Mouse (Mus musculus): ENCODE measurements around the gene Adgrg3. TPM values are rescaled to one million over a fixed set of nuclear protein-coding genes. Genes with fewer than 3 reads are reported as not detected.

The Adgrg3 gene
- 1 to 10 TPM in 21 of 26 experiments, under 1 TPM in 5; 0.40 to 3.6 (median 1.7) TPM for total RNA-seq (2018; cell fraction: chromatin; rRNA removed)
- 1 to 10 TPM in 3 of 26 experiments, under 1 TPM in 23; 0.34 to 2.1 (median 0.65) TPM for total RNA-seq (2018; cell fraction: cytosol; rRNA removed)
- total RNA-seq (2018; cell fraction: nucleus; rRNA removed) = 1 to 10 TPM in 24 of 26 experiments, under 1 TPM in 2; 0.65 to 7.6 (median 2.3) TPM
- 0.44 to 1.8 TPM (median 1.5 TPM) in 3 replicates for polyA plus RNA-seq (2018)

DNA sequence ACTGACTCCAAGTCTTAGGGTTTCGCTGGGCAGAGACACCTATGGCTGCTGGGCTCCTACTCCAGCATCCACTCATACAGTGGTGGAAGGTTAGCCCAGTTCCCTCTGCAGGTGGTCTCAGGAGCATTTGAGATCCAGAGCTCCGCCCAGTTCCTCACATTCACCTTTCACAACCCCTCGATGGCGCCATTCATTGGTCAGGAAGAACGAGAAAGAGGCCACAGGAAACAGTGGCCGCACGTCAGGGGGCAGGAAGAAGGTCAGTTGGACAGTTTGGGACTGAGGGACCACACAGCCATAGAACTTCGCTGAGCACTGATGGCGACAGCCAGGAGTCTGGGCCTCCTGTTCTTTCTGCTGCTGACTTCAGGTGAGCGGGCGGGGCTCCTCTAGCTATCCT is at the start of gene Adgrg3:
TSS of gene Adgrg3 (plus strand) at position 242 of the 400 bp plus-strand sequence.
- WGBS (ENCODE audit: missing documents) = 47% methylated on average over 11 of the region's 11 CpGs
- Histone ChIP-seq H3K79me2 (ENCODE audit: inconsistent target) (no peaks in the 10 kb centered on the region), H3K36me3 (ENCODE audit: inconsistent target) (no peaks in the 10 kb centered on the region), H3K4me3 (ENCODE audit: inconsistent target) (no peak within 1 kb of the TSS), H3K27ac (no peak within 1 kb of the TSS)

DNA sequence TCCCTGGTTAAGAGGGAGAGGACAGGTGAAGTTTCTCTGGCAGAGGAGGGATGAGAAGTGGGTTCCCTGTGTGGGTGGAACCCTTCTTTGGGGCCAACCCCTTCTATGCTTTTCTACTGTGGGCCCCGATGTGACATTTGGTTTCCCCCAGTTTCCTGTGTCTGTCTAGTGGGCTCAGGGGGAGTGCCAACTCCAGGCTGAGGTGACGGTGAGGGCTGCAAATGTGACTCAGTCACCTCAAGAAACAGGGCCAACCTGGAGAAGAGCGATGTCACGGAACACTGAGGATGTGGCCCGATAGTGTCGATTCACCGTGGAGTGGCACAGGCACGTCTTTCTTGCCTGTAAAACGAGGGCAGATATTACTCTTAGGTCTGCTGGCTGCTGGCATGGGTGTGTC is 44.2 kb upstream of the Adgrg3 start:
- no peak overlapping the region for H3K27ac ChIP-seq
- H3K4me3 ChIP-seq (ENCODE audit: inconsistent target) = no peak overlapping the region
- no peaks in the 10 kb centered on the region for H3K36me3 ChIP-seq (ENCODE audit: inconsistent target)

DNA sequence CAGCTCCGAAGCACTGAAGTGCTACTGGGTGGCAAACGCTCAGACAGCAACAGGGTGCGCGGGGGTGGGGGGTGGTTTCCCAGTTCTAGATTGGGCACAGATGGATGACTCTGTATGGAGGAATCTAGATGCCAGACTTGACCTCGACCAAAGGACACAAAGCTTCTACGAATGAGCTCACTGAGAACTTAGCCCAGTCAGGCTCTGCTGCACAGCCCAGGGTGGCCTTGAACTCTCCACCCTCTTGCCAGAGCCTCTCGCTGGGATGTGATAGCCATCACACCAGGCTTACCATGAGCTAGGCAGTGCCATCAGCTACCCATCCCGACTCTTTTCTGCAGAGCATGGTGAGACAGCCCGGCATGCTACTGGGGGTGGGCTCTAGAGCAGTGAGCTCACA is 43.7 kb upstream of the Adgrg3 start:
- H3K4me3 ChIP-seq (ENCODE audit: inconsistent target) = no peak overlapping the region
- no peak overlapping the region for H3K27ac ChIP-seq
- no peaks in the 10 kb centered on the region for H3K79me2 ChIP-seq (ENCODE audit: inconsistent target)
- H3K36me3 ChIP-seq (ENCODE audit: inconsistent target) = no peaks in the 10 kb centered on the region
- WGBS (ENCODE audit: missing documents) = 79% methylated on average over 9 of the region's 9 CpGs

More for the DNA sequence above, 44.2 kb upstream of the Adgrg3 start:
- H3K79me2 ChIP-seq (ENCODE audit: inconsistent target) = no peaks in the 10 kb centered on the region
- 35% methylated on average over 9 of the region's 9 CpGs for WGBS (ENCODE audit: missing documents)

DNA sequence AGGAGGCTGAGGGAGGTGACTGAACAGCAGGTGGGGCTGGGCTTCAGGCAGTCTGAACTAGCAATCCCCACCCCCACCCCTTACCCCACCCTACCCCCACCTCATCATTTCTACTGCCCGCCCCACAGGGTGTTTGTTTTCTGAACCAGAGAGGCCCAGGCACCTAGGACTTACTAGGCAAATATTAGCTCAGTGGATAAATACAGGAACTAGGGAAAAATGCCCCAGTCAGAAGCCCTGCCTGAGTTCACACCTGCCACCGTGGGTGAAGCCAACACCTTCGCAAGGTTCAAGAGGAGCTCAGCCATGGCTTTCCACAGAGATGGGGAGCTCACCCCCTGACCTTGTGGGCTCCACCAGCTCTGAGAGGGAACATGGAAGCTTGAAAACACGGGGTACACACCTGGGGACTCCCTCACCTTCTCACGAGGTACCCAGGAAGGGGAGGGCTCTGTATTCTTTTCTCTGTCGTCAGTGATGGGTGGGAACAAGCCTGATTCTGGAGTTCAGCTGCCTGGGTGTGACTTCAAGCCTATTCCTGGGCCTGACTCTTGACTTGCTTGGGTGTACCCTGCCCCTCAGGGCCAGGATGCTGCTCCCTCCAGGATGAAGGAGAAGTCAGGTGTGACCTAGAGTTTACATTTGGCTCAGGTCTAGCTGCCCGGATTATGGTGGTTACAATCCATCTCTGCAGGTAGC is 42.9 kb upstream of the Adgrg3 start, which contains the start of gene Adgrg1:
TSS of gene Adgrg1 (plus strand) at position 285 of the 699 bp plus-strand sequence.
- H3K36me3 ChIP-seq (ENCODE audit: inconsistent target) = no peaks in the 10 kb centered on the region
- no peaks in the 10 kb centered on the region for H3K79me2 ChIP-seq (ENCODE audit: inconsistent target)
- 64% methylated on average over 7 of the region's 7 CpGs for WGBS (ENCODE audit: missing documents)
- H3K4me3 ChIP-seq (ENCODE audit: inconsistent target) = no peak within 1 kb of the TSS
- no peak within 1 kb of the TSS for H3K27ac ChIP-seq

DNA sequence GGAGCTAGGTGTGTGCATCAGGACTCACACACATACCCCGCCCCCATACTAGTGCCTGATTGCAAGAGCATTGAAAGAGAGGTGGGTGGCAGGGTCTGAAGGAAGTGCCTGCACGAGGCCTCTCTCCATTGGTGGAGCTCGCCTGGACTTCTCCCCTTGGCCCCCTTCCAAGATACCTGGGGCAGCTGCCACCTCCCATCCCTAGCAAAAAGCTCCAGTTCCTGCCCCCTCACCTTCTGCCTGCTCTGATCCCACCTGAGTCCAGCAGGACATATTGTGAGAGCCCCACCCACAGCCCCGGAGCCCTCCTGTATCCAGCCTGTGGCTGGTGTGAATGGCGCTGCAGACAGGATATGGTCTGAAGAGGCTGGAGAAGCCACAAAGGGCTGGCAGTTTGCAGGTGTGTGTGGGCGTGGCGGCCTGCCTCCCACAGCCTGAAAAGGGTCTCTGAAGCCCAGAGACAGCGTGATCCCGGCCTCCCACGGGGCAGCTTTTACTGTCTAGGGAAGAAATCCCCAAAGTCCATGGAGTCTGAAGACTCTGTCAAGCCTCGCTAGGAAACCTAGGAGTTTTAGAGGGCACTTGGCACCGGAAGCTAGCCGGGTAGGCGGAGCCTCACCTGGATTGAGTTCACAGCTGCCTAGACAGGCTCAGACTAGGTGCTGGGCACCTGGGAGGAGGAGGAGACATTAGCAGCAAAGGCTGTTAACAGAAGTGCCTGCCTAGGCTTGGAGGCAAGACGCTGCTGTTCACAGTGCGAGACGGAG is 40.7 kb upstream of the Adgrg3 start:
- Histone ChIP-seq H3K27ac (no peak overlapping the region), H3K4me3 (ENCODE audit: inconsistent target) (no peak overlapping the region)
- WGBS (ENCODE audit: missing documents) = 19% methylated on average over 17 of the region's 17 CpGs

DNA sequence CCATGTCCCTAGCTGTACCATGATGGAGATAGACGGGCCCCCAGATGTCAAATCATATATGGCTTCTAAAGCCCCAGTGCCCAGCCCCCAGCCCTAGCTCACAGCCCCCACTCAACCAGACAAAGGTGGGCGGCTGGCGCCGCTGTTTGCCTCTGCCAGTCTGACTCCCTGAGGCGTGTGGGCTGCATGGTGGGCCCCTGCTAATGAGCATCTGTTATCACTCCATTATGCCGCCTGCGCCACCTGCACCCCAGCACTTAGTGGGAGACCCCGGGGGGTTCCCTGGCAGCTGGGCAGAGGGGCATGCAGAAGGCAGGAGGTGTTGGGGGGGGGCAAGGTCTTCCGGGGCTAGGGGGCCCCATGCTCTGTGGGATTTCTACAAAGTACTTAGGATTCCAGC is 39.4 kb upstream of the Adgrg3 start:
- Histone ChIP-seq H3K79me2 (ENCODE audit: inconsistent target) (no peaks in the 10 kb centered on the region), H3K27ac (no peak overlapping the region), H3K4me3 (ENCODE audit: inconsistent target) (no peak overlapping the region), H3K36me3 (ENCODE audit: inconsistent target) (no peaks in the 10 kb centered on the region)
- 22% methylated on average over 9 of the region's 9 CpGs for WGBS (ENCODE audit: missing documents)

More for the DNA sequence above, 40.7 kb upstream of the Adgrg3 start:
- Histone ChIP-seq H3K36me3 (ENCODE audit: inconsistent target) (no peaks in the 10 kb centered on the region), H3K79me2 (ENCODE audit: inconsistent target) (no peaks in the 10 kb centered on the region)

DNA sequence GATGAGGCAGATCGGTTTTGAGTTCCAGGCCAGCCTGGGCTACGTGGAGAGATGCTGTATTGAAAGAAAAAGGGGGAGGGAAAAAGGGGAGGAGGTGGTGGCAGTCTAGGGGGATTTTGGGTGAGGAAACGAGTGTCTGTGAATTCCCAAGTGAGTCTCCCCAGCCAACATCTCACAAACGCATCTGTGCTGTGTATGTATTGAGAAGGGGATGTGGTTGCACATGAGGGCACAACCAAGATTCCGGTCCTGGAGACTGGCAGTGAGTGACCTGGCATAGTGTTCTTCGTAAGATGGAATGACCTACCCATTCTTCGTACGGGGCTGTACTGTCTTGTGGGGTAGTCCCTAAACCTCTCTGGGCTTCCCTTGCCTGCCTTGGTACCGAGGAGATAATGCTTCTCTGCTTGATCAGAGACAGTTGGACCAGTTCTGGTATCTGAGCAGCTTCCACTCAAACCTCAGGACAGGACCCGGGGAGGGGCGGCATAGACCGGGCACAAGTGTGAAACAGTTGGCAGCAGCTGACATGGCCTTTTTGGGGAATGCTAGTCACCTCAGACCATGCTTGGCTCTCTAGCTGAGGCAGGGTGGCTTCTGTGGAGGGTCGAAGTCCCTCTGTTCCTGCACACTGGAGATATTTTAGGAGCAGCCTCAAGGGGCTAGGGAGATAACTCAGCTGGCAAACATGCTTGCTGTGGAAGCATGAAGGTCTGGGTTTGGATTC is 38.7 kb upstream of the Adgrg3 start:
- no peaks in the 10 kb centered on the region for H3K79me2 ChIP-seq (ENCODE audit: inconsistent target)
- WGBS (ENCODE audit: missing documents) = 8% methylated on average over 13 of the region's 13 CpGs
- H3K4me3 ChIP-seq (ENCODE audit: inconsistent target) = no peak overlapping the region
- no peaks in the 10 kb centered on the region for H3K36me3 ChIP-seq (ENCODE audit: inconsistent target)
- H3K27ac ChIP-seq = no peak overlapping the region

DNA sequence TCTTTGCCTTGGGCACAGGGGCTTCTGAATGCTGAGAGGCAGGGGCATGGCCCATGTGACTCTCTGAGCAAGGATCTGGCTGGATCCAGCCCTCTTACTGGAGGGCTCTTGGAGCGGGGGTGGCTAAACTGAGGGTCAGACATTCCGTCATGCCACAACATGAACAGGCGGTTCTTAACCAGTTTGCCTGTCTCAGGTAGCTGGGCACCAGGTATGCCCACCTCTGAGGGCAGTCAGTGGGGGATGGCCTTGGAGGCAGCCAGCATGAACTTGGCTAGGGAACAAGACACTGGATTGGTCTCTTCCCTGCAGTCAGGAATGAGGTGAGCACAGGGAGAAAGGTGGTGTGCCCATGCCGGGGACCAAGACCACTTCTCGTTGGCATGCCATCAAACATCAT is 37.3 kb upstream of the Adgrg3 start:
- H3K79me2 ChIP-seq (ENCODE audit: inconsistent target) = no peaks in the 10 kb centered on the region
- no peak overlapping the region for H3K27ac ChIP-seq
- no peak overlapping the region for H3K4me3 ChIP-seq (ENCODE audit: inconsistent target)
- 57% methylated on average over 5 of the region's 5 CpGs for whole genome bisulfite sequencing (ENCODE audit: missing documents)
- no peaks in the 10 kb centered on the region for H3K36me3 ChIP-seq (ENCODE audit: inconsistent target)

DNA sequence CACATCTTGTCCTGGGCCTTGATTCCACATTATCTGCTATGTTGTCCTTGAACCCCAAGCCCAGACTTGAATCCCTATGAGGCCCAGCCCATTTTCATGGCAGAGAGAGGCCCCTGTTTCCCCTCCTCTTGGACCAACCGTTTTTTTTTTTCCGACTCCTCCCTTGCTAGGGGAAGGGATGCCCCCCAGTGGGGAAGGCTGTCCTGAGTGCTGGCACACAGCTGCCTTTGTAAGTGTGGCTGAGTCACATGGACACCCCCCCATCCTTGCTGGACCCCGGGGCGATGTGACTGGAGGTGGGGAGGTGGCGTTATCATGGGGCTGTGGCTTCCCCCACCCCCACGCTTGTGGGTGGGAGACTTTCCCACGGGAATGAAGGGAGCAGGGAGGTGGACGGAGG is 36.5 kb upstream of the Adgrg3 start:
- 40% methylated on average over 8 of the region's 8 CpGs for WGBS (ENCODE audit: missing documents)
- Histone ChIP-seq H3K36me3 (ENCODE audit: inconsistent target) (no peaks in the 10 kb centered on the region), H3K4me3 (ENCODE audit: inconsistent target) (no peak overlapping the region), H3K27ac (no peak overlapping the region), H3K79me2 (ENCODE audit: inconsistent target) (no peaks in the 10 kb centered on the region)

DNA sequence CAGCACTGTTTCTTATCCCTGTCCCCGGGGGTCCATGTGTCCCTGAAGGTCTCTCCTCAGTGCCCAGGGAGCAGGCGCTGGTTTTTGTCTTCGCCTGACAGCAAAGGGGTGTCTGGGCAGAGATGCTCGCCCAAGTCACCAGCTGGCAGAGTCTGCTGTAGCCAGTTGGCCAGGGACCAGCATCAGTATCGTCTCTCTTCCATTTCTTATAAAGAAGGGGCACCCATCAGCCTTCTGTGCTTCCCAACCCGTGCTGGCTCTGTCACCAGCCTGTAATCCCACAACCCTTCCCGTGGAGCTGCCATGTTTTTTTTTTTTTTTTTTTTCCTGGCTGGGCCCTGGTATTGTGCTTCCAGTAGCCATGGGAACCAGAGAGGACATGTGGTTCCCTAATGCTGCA is 35.6 kb upstream of the Adgrg3 start:
- 45% methylated on average over 7 of the region's 7 CpGs for WGBS (ENCODE audit: missing documents)
- H3K4me3 ChIP-seq (ENCODE audit: inconsistent target) = no peak overlapping the region
- no peaks in the 10 kb centered on the region for H3K36me3 ChIP-seq (ENCODE audit: inconsistent target)
- no peaks in the 10 kb centered on the region for H3K79me2 ChIP-seq (ENCODE audit: inconsistent target)
- no peak overlapping the region for H3K27ac ChIP-seq

DNA sequence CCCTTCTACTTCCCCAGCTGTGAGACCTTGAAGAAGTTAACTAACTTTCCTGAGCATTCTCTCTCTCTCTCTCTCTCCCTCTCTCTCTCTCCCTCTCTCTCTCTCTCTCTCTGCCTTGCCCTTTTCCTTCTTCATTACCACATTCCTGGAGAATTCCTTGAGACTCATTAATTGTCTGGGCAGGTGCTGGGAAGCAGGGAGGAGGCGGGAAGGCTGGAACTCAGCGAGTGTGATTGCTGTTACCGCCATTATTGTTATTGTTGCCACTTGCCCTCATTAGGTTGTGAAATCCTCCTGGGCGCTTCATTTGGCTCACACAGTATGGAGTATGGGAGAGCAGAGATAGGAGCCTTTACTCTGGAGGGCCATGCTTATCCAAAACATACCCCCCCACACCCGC is 34.3 kb upstream of the Adgrg3 start:
- WGBS (ENCODE audit: missing documents) = 22% methylated on average over 4 of the region's 5 CpGs
- no peaks in the 10 kb centered on the region for H3K36me3 ChIP-seq (ENCODE audit: inconsistent target)
- no peak overlapping the region for H3K27ac ChIP-seq
- no peak overlapping the region for H3K4me3 ChIP-seq (ENCODE audit: inconsistent target)
- no peaks in the 10 kb centered on the region for H3K79me2 ChIP-seq (ENCODE audit: inconsistent target)

DNA sequence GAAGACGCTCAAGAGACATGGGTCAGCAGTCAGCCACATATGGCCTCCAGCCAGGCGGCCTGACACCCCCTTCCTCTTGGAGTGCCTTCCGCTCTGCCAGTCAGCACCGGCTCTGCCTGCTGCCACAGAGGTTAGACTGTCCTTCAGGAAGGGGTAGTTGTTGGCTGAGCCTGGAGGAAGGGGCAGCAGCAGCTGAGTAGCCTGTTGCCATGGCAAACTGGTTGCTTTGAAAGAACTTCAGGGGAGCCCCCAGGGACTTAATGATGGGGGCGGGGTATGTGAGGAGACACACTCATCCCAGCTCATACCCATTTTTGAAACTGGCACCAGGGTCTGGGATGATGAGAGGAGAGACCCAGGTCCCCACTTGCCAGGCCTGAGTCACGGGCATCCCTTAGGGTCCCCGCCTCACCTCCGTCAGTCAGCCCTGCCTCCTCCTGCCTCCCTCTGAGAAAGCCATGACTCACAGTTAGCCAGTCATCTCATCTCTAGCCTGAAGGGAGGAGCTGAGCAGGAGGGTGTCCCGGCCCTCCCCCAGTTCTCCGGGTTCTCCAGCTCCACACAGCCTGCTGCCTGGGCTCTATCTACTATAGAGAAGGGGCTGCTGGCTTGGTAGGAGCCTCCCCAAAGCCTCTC is 33.5 kb upstream of the Adgrg3 start:
- Histone ChIP-seq H3K27ac (no peak overlapping the region), H3K4me3 (ENCODE audit: inconsistent target) (no peak overlapping the region)
- 16% methylated on average over 8 of the region's 10 CpGs for WGBS (ENCODE audit: missing documents)

DNA sequence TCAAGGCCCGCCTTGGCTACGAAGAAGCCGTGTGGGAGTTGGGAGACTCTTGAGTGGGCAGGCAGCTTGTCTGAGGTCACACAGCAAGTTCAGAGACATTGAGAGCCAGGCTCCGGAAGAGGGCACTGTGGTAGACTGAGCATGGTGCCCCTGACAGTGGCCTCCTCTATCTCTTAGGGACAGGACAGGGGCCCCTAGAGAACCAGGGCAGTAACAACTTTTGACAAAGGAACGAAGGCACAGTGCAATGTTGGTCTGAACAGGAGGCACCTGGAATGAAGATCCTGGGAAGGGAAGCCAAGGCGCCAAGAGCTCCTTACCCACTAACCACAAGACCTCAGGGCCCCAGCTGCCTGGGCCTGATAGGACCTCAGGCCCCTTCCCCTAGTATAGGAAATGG is 32.5 kb upstream of the Adgrg3 start:
- WGBS (ENCODE audit: missing documents) = 42% methylated on average over 6 of the region's 6 CpGs
- Histone ChIP-seq H3K79me2 (ENCODE audit: inconsistent target) (no peaks in the 10 kb centered on the region), H3K4me3 (ENCODE audit: inconsistent target) (no peak overlapping the region), H3K27ac (no peak overlapping the region), H3K36me3 (ENCODE audit: inconsistent target) (no peaks in the 10 kb centered on the region)

More for the DNA sequence above, 33.5 kb upstream of the Adgrg3 start:
- Histone ChIP-seq H3K36me3 (ENCODE audit: inconsistent target) (no peaks in the 10 kb centered on the region), H3K79me2 (ENCODE audit: inconsistent target) (no peaks in the 10 kb centered on the region)

DNA sequence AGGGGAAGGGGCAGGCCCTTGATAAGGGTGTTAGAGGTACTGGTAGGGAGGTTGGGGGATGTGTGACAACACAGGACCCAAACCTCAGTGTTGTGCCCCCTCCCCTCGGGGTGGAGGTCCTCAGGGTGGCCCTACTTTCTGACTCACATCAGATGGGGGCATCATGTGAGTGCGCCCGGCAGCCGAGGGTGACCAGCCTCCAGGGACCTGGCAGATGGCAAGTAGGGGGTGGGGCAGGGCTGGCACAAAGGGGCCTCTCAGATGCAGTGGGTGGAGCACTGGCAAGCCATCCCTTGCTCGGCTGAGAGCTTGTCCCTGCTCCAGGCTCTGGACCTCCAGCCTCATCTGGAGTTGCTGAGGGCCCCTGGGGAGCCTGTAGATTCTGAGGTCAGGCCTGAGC is 30.8 kb upstream of the Adgrg3 start:
- H3K79me2 ChIP-seq (ENCODE audit: inconsistent target) = no peaks in the 10 kb centered on the region
- no peak overlapping the region for H3K27ac ChIP-seq
- whole genome bisulfite sequencing (ENCODE audit: missing documents) = 31% methylated on average over 4 of the region's 5 CpGs
- no peak overlapping the region for H3K4me3 ChIP-seq (ENCODE audit: inconsistent target)
- no peaks in the 10 kb centered on the region for H3K36me3 ChIP-seq (ENCODE audit: inconsistent target)

All from macrophage (primary cell).